Comparison of ENCODE assay signal across 9 mouse cellular contexts in the genomic region with DNA sequence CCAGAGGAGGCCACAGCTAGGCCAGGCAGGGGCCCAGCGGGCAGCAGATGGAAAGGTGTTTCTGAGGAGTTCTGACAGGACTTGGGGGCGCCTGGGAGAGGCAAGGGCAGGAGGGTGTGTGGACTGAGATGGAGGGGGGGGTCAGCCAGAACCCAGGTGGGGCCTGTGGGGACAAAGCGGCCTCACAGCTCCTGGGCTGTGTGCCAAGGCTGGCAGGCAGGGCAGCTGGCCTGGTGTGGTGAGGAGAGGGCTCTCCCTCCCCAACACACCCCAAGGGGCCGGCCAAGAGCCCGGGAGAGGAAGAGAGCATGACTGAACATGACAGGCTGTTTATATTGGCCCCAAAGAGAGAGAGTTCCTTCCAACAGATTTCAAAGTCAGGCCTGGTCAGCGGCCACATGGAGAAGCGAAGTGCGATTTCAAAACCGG. TPM values are rescaled to one million over a fixed set of nuclear protein-coding genes. Genes with fewer than 3 reads are reported as not detected.
DNase-seq lines count a peak whose midpoint lies in the region; ATAC-seq lines count a peak whose summit lies in the region.
"Had no signal": no experiment of that assay in that cellular context is flagged by ENCODE, and none has a peak within 500 bp of the region (broad histone marks: within the 10 kb centered on the region; RNA-seq: fewer than 3 reads in every experiment).

No protein-coding gene starts in this region.

- DNase-seq in NIH3T3 (ENCODE audit: low read depth), result peak; percentile 97
- DNase-seq in brain, embryonic 18.5 days (ENCODE audit: low read depth, low spot score), result peak; percentile 39
- peak; percentile 23 to 41 for DNase-seq in gastrocnemius, adult 8-10 months (ENCODE audit: low spot score in 2 of 2)
- peak; percentile 42 to 58 for DNase-seq in layer of hippocampus, postnatal 14 days (ENCODE audit: low spot score in 2 of 2)
- DNase-seq in lung, postnatal 25 days (ENCODE audit: low spot score), result peak; percentile 81

- peak; percentile 63 for ATAC-seq in hindbrain, embryonic 13.5 days (ENCODE audit: low FRiP score)
- ATAC-seq in stomach, embryonic 15.5 days (ENCODE audit: insufficient read depth, low FRiP score, low read depth), result peak; percentile 80
- no peak for ATAC-seq in inflammation-experienced regulatory T-cells, adult 6 months

- peaks cover 29% of the 10 kb centered on the region for H3K4me1 ChIP-seq in hindbrain, embryonic 13.5 days (replicated peaks)
- H3K4me1 ChIP-seq in stomach, embryonic 15.5 days, result peaks cover 36% of the 10 kb centered on the region

- H3K4me2 ChIP-seq in hindbrain, embryonic 13.5 days, result no peak overlapping the region
- H3K4me2 ChIP-seq in stomach, embryonic 15.5 days, result no peak overlapping the region

- no peaks in the 10 kb centered on the region for H3K9me3 ChIP-seq in hindbrain, embryonic 13.5 days
- H3K9me3 ChIP-seq in stomach, embryonic 15.5 days, result no peaks in the 10 kb centered on the region

- H3K36me3 ChIP-seq in hindbrain, embryonic 13.5 days, result no peaks in the 10 kb centered on the region
- H3K36me3 ChIP-seq in stomach, embryonic 15.5 days, result no peaks in the 10 kb centered on the region

- WGBS in hindbrain, embryonic 13.5 days, result 32% methylated on average over 9 of the region's 9 CpGs
- WGBS in stomach, embryonic 15.5 days, result 12% methylated on average over 9 of the region's 9 CpGs

- H3K27me3 ChIP-seq in hindbrain, embryonic 13.5 days, result no peaks in the 10 kb centered on the region
- H3K27me3 ChIP-seq in stomach, embryonic 15.5 days (replicated peaks), result no peaks in the 10 kb centered on the region

- H3K9ac ChIP-seq in hindbrain, embryonic 13.5 days, result no peak overlapping the region
- H3K9ac ChIP-seq in stomach, embryonic 15.5 days, result no peak overlapping the region

- H3K27ac ChIP-seq in hindbrain, embryonic 13.5 days, result peak overlapping the region; percentile 60
- H3K27ac ChIP-seq in stomach, embryonic 15.5 days, result peak overlapping the region; percentile 86

- H3K4me3 ChIP-seq in hindbrain, embryonic 13.5 days, result no peak overlapping the region
- no peak overlapping the region for H3K4me3 ChIP-seq in stomach, embryonic 15.5 days (replicated peaks)
- H3K4me3 ChIP-seq: myocyte had no signal

RNA-seq across cellular contexts. Expression of a gene that starts 25.4 kb away (rescaled TPM):
- 1 to 10 TPM; 3.0 to 3.8 (median 3.5) TPM for total RNA-seq in gastrocnemius, adult 8-10 months (2022)
- polyA plus RNA-seq in hindbrain, embryonic 13.5 days (2015; fragmentation: Nextera tagmentation; extraction: Ambion mirVana), result 8.8 and 9.3 TPM in 2 replicates
- total RNA-seq in layer of hippocampus, postnatal 14 days (2021), result 1 to 10 TPM; 5.7 to 8.5 TPM
- 8.7 and 12.3 TPM in 2 replicates for polyA plus RNA-seq in stomach, embryonic 15.5 days (2015; fragmentation: Nextera tagmentation; extraction: Ambion mirVana)
- under 1 TPM; 0.05 to 0.28 (median 0.09) TPM for polyA plus RNA-seq in inflammation-experienced regulatory T-cells, adult 6 months (2017; shearing (Covaris generic))

RNA-seq across cellular contexts. Expression of a gene that starts 41.7 kb away (rescaled TPM):
- total RNA-seq in gastrocnemius, adult 8-10 months (2022), result not detected
- polyA plus RNA-seq in hindbrain, embryonic 13.5 days (2015; fragmentation: Nextera tagmentation; extraction: Ambion mirVana), result 0.19 and 0.38 TPM in 2 replicates
- total RNA-seq in layer of hippocampus, postnatal 14 days (2021), result 1 to 10 TPM in 1 of 2 experiments, under 1 TPM in 1; 0.31 to 1.0 TPM
- polyA plus RNA-seq in stomach, embryonic 15.5 days (2015; fragmentation: Nextera tagmentation; extraction: Ambion mirVana), result 0.15 and 0.21 TPM in 2 replicates
- not detected for polyA plus RNA-seq in inflammation-experienced regulatory T-cells, adult 6 months (2017; shearing (Covaris generic))
- polyA plus RNA-seq: myocyte had no signal

RNA-seq across cellular contexts. Expression of a gene that starts 49.5 kb away (rescaled TPM):
- not detected for total RNA-seq in gastrocnemius, adult 8-10 months (2022)
- 0.29 and 0.30 TPM in 2 replicates for polyA plus RNA-seq in hindbrain, embryonic 13.5 days (2015; fragmentation: Nextera tagmentation; extraction: Ambion mirVana)
- not detected for total RNA-seq in layer of hippocampus, postnatal 14 days (2021)
- polyA plus RNA-seq in stomach, embryonic 15.5 days (2015; fragmentation: Nextera tagmentation; extraction: Ambion mirVana), result 4.6 and 8.2 TPM in 2 replicates
- polyA plus RNA-seq in inflammation-experienced regulatory T-cells, adult 6 months (2017; shearing (Covaris generic)), result not detected

Comparison
In these comparisons a context has a peak if more than half of its experiments do, and no peak if none do; other contexts are left out.
1. DNase-seq: peak in every context shown above with its lines; median percentile 97 in NIH3T3; 81 in lung, postnatal 25 days; 50 in layer of hippocampus, postnatal 14 days; 39 in brain, embryonic 18.5 days; 32 in gastrocnemius, adult 8-10 months.